Mouse (Mus musculus) testis, adult 2 months (tissue): ENCODE data around the gene Sh2d1b1.
A peak's percentile ranks its signal among the peaks of the same experiment; 100 is the strongest.

Source experiments
- CTCF ChIP-seq: fragments of 200-500 bp; IDR thresholded peaks from 2 replicates; pipeline ENCODE4 v1.5.1; 2012; ENCODE audit warnings: low read depth, mild to moderate bottlenecking, inconsistent platforms, low read length, moderate library complexity; ENCODE audit not compliant: control insufficient read depth, insufficient read depth, insufficient replicate concordance
- POLR2A ChIP-seq: fragments of 200-500 bp; IDR thresholded peaks from 2 replicates; pipeline ENCODE4 v1.6.1; 2012; ENCODE audit warnings: low read depth, mild to moderate bottlenecking, inconsistent platforms, low read length, moderate library complexity; ENCODE audit not compliant: control insufficient read depth

- no peak for TF ChIP-seq CTCF
- TF ChIP-seq POLR2A = peak; percentile 68; the same call in 1 of the 2 replicates
These were observed 21.6 kb upstream of the Sh2d1b1 start for GRCm38 (mm10) chr1:170255560-170255910.
